Mouse (Mus musculus) myocyte (in vitro differentiated cells): ENCODE results near the gene Rtl5. TPM values are rescaled to one million over a fixed set of nuclear protein-coding genes. Genes with fewer than 3 reads are reported as not detected.
A peak's percentile ranks its signal among the peaks of the same experiment; 100 is the strongest.

ENCODE experiments used
- H3K27me3 ChIP-seq: one replicate; pipeline ENCODE4 v1.6.1; 2011; ENCODE audit not compliant: control insufficient read depth, insufficient read depth, insufficient read length
- H3K36me3 ChIP-seq: one replicate; pipeline ENCODE4 v1.6.1; 2011; ENCODE audit not compliant: control insufficient read depth, insufficient read depth
- H3K4me2 ChIP-seq: one replicate; pipeline ENCODE4 v1.6.1; 2011; ENCODE audit warnings: low read depth, control low read depth
- H3K4me3 ChIP-seq: one replicate; pipeline ENCODE4 v1.5.1; 2011; ENCODE audit warnings: mild to moderate bottlenecking, control low read depth, moderate library complexity
- H3K79me2 ChIP-seq: one replicate; pipeline ENCODE4 v1.6.1; 2011; ENCODE audit not compliant: control insufficient read depth, insufficient read depth
- H3ac ChIP-seq: one replicate; pipeline ENCODE4 v1.6.1; 2011; ENCODE audit not compliant: control insufficient read depth, insufficient read length
- CEBPB ChIP-seq: IDR thresholded peaks from 2 replicates; pipeline ENCODE4 v1.6.1; 2011; ENCODE audit warnings: mild to moderate bottlenecking, moderate library complexity; ENCODE audit not compliant: poor library complexity, insufficient read depth, severe bottlenecking
- E2F4 ChIP-seq: IDR thresholded peaks from one replicate; pipeline ENCODE4 v1.6.1; 2011; ENCODE audit warnings: mild to moderate bottlenecking, control low read depth, moderate library complexity; ENCODE audit not compliant: insufficient read depth
- MYOD1 ChIP-seq, 3 experiments: IDR thresholded peaks; one replicate each; pipeline ENCODE4 v1.6.1; 2011; ENCODE audit warnings: control low read depth in 2 of 3, low read depth in 2 of 3, mild to moderate bottlenecking in 2 of 3, moderate library complexity in 1 of 3; ENCODE audit not compliant: insufficient read length in 2 of 3, control insufficient read depth in 1 of 3
- MYOG ChIP-seq, 3 experiments: IDR thresholded peaks; one replicate each; pipeline ENCODE4 v1.6.1; 2011; ENCODE audit warnings: control low read depth in 2 of 3, low read depth in 2 of 3, mild to moderate bottlenecking in 2 of 3; ENCODE audit not compliant: insufficient read length in 2 of 3, control insufficient read depth in 1 of 3, insufficient read depth in 1 of 3
- POLR2A ChIP-seq: IDR thresholded peaks from one replicate; pipeline ENCODE4 v1.6.1; 2011; ENCODE audit warnings: low read depth, mild to moderate bottlenecking, control low read depth, moderate library complexity; ENCODE audit not compliant: insufficient read length
- REST ChIP-seq: IDR thresholded peaks from one replicate; pipeline ENCODE4 v1.6.1; 2011; ENCODE audit warnings: mild to moderate bottlenecking, control low read depth, moderate library complexity; ENCODE audit not compliant: insufficient read depth, insufficient read length
- SRF ChIP-seq: IDR thresholded peaks from one replicate; pipeline ENCODE4 v1.6.1; 2011; ENCODE audit warnings: low read depth; ENCODE audit not compliant: control insufficient read depth, insufficient read length
- TCF12 ChIP-seq: IDR thresholded peaks from one replicate; pipeline ENCODE4 v1.6.1; 2011; ENCODE audit warnings: mild to moderate bottlenecking, control low read depth; ENCODE audit not compliant: poor library complexity, insufficient read depth, severe bottlenecking
- TCF3 ChIP-seq: IDR thresholded peaks from one replicate; pipeline ENCODE4 v1.6.1; 2011; ENCODE audit warnings: low read depth, control low read depth; ENCODE audit not compliant: insufficient read length
- USF1 ChIP-seq: IDR thresholded peaks from one replicate; pipeline ENCODE4 v1.6.1; 2011; ENCODE audit warnings: low read depth, mild to moderate bottlenecking, control low read depth, moderate library complexity
- polyA plus RNA-seq: library from polyadenylated mRNA; unstranded; fragments of >200 nt; fragmentation: generic; extraction: Trizol; gene quantifications from one replicate; pipeline ENCODE4 v1.2.1, GENCODE M21; 2012; ENCODE audit warnings: missing spikeins

Gene Rtl5
- polyA plus RNA-seq, 1 experiment: 0.16 TPM

- no peak overlapping the region for H3ac ChIP-seq
Observed at GRCm38 (mm10) chrX:102024976-102025375, 46.1 kb downstream of the Rtl5 start.

DNA sequence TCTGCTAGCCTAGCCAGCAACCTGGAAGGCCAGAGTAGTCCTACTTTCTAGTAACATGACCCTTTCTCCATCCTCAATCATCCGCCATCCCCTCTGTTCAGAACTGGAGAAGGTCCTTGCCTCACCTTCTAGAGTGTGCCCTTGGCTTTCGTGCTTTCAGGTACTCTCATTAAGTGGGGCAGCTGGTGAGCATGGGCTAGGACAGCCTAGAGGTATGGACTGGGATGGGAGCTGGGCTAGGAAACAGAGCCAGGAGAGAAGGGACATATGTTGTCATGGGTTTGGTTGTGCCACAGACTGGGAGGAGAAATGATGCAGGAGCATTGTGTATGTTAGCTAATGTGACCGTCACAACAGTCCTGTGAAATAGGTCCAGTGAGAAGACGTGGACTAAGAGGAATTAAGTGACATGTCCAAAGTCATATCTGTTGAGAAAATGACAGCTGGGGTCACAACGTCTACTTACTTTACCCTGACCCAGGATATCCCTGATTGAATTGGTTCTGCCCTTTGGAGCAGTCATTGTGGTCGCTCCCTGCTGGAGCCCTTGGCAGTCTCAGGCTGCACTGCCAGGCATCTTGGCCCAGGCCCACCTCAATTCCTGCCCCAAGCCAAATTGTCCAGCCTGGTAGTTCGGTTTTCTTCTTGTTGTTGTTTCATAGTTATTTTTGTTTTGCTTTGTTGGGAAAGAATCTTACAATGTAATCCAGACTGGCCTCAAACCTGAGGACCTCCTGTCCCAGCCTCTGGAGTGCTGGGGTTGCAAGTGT lies 51.4 kb downstream of the Rtl5 start:
- Histone ChIP-seq H3K4me3 (no peak overlapping the region), H3K4me2 (no peak overlapping the region), H3K27me3 (no peaks in the 10 kb centered on the region), H3ac (no peak overlapping the region), H3K36me3 (no peaks in the 10 kb centered on the region), H3K79me2 (no peaks in the 10 kb centered on the region)
- TF ChIP-seq MYOD1 (IDR thresholded peaks at IDR 0.05; ENCODE audit: control insufficient read depth in 1 of 3, insufficient read length in 2 of 3, low read depth in 2 of 3) (no peak), E2F4 (no peak), TCF3 (no peak), USF1 (no peak), CEBPB (no peak)

More at GRCm38 (mm10) chrX:102024976-102025375, 46.1 kb downstream of the Rtl5 start:
- TF ChIP-seq POLR2A (no peak), TCF12 (no peak)
- Histone ChIP-seq H3K27me3 (no peaks in the 10 kb centered on the region), H3K79me2 (no peaks in the 10 kb centered on the region), H3K4me3 (no peak overlapping the region), H3K36me3 (no peaks in the 10 kb centered on the region), H3K4me2 (no peak overlapping the region)

GRCm38 (mm10) chrX:102018890-102019289 lies 52.2 kb downstream of the Rtl5 start:
- no peaks in the 10 kb centered on the region for H3K79me2 ChIP-seq
- H3K27me3 ChIP-seq: no peaks in the 10 kb centered on the region
- H3ac ChIP-seq: no peak overlapping the region
- H3K36me3 ChIP-seq: no peaks in the 10 kb centered on the region
- H3K4me2 ChIP-seq: no peak overlapping the region
- H3K4me3 ChIP-seq: no peak overlapping the region
- peak in 1 of 3 experiments; percentile 70 for TF ChIP-seq MYOD1 (IDR thresholded peaks at IDR 0.05; ENCODE audit: control insufficient read depth in 1 of 3, insufficient read length in 2 of 3, low read depth in 2 of 3)
- no peak for TF ChIP-seq CEBPB
- peak in 2 of 3 experiments; percentile 14 to 58 for TF ChIP-seq MYOG (IDR thresholded peaks at IDR 0.05; ENCODE audit: control insufficient read depth in 1 of 3, insufficient read depth in 1 of 3, insufficient read length in 2 of 3, low read depth in 2 of 3)
- no peak for TF ChIP-seq E2F4

DNA sequence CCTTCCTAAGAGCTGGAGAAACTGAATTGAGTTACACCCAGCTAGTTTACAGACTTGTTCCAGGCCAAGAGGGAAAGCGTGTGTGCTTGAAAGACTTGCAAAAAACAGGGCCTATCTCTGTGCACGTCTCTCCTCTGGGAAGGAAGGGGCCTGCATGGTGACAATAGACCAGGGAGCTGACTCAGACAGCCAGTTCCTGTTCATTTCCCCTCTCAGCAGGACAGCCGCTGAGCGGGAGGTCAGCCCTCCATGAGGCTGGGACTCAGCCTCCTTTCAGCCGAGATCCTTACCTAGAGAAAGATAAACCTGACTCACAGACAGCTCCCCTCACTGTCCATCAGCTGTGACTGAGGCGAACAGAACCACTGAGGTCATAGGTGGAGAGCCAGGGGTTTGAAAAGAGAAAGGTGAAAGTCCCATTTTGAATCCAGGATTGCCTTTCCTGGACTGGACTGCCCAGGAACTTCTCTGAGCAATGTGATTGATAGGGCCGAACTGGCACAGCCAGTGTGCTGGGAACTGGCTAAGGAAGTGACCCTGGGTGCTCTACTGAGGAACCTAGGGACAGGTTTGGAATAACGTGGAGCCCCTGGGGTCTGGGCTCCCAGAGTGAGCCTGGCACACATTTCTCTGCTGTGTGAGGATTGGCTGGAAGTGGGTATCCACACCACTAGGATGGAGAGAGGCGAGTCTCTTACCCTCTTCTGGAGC lies 53.7 kb downstream of the Rtl5 start:
- H3K4me2 ChIP-seq: no peak overlapping the region

More for the DNA sequence above, 53.7 kb downstream of the Rtl5 start:
- Histone ChIP-seq H3K4me3 (no peak overlapping the region), H3ac (no peak overlapping the region), H3K27me3 (no peaks in the 10 kb centered on the region), H3K36me3 (no peaks in the 10 kb centered on the region), H3K79me2 (no peaks in the 10 kb centered on the region)
- no peak for TF ChIP-seq E2F4
- no peak for TF ChIP-seq CEBPB
- TF ChIP-seq SRF: no peak
- TF ChIP-seq USF1: no peak
- no peak for TF ChIP-seq REST

Other genes starting within 250 kb of the Rtl5 start
- gene Nhsl2, start 221.9 kb downstream of the Rtl5 start, polyA plus RNA-seq: 0.25 TPM
- 59.6 TPM for gene Pin4, start 48.1 kb upstream of the Rtl5 start, polyA plus RNA-seq
- 1.5 TPM for gene Ercc6l, start 85.8 kb upstream of the Rtl5 start, polyA plus RNA-seq
- 2,113 TPM for gene Rps4x, start 118.1 kb upstream of the Rtl5 start, polyA plus RNA-seq
- 5.1 TPM for gene Cited1, start 180.9 kb upstream of the Rtl5 start, polyA plus RNA-seq